ENCODE assay signal across 15 mouse cellular contexts in genomic region chr6:136492251-136492650, GRCm38 (mm10). TPM values are rescaled to one million over a fixed set of nuclear protein-coding genes. Genes with fewer than 3 reads are reported as not detected.
DNase-seq lines count a peak whose midpoint lies in the region; ATAC-seq and TF ChIP-seq lines count a peak whose summit lies in the region.
"Had no signal": no experiment of that assay in that cellular context is flagged by ENCODE, and none has a peak within 500 bp of the region (broad histone marks: within the 10 kb centered on the region; RNA-seq: fewer than 3 reads in every experiment).

No protein-coding gene starts in this region.

- no peaks in the 10 kb centered on the region for H3K27me3 ChIP-seq in heart, embryonic 15.5 days
- no peaks in the 10 kb centered on the region for H3K27me3 ChIP-seq in heart, adult 2 months (ENCODE audit: control insufficient read depth, insufficient read depth, low read length)
- H3K27me3 ChIP-seq: liver, embryonic 15.5 days; midbrain, embryonic 13.5 days; neural tube, embryonic 13.5 days had no signal

- TF ChIP-seq POLR2A in heart, adult 2 months (IDR thresholded peaks at IDR 0.05; ENCODE audit: insufficient read depth, low read depth, low read length), result no peak

- no peak overlapping the region for H3K4me2 ChIP-seq in heart, embryonic 15.5 days
- H3K4me2 ChIP-seq: liver, embryonic 15.5 days; midbrain, embryonic 13.5 days; neural tube, embryonic 13.5 days had no signal

- H3K36me3 ChIP-seq in heart, embryonic 15.5 days, result no peaks in the 10 kb centered on the region
- H3K36me3 ChIP-seq in heart, adult 2 months (ENCODE audit: control insufficient read depth, insufficient read depth, low read length), result no peaks in the 10 kb centered on the region
- no peaks in the 10 kb centered on the region for H3K36me3 ChIP-seq in macrophage (ENCODE audit: inconsistent target)
- H3K36me3 ChIP-seq: hindbrain, embryonic 10.5 days; liver, embryonic 15.5 days; midbrain, embryonic 13.5 days; neural tube, embryonic 13.5 days had no signal

- no peaks in the 10 kb centered on the region for H3K79me2 ChIP-seq in heart, adult 2 months (replicated peaks; ENCODE audit: control insufficient read depth, insufficient read depth, low read length)
- H3K79me2 ChIP-seq in macrophage (ENCODE audit: inconsistent target), result no peaks in the 10 kb centered on the region

- H3K9ac ChIP-seq in heart, embryonic 15.5 days, result no peak overlapping the region
- H3K9ac ChIP-seq in heart, adult 2 months (ENCODE audit: low read depth, low read length), result no peak overlapping the region
- H3K9ac ChIP-seq: liver, embryonic 15.5 days; midbrain, embryonic 13.5 days; neural tube, embryonic 13.5 days had no signal

- no peaks in the 10 kb centered on the region for H3K9me3 ChIP-seq in heart, embryonic 15.5 days (replicated peaks)
- H3K9me3 ChIP-seq: hindbrain, embryonic 10.5 days; liver, embryonic 15.5 days; midbrain, embryonic 13.5 days; neural tube, embryonic 13.5 days had no signal

- TF ChIP-seq EP300 in heart, adult 2 months (IDR thresholded peaks at IDR 0.05; ENCODE audit: insufficient read depth, low read depth, low read length), result no peak

- intact Hi-C loops in heart, adult 2 months (cut with DNase I), result no loop called here

- H3K4me3 ChIP-seq in heart, embryonic 15.5 days, result no peak overlapping the region
- H3K4me3 ChIP-seq in heart, adult 2 months, result no peak overlapping the region
- H3K4me3 ChIP-seq in macrophage (ENCODE audit: inconsistent target), result no peak overlapping the region
- H3K4me3 ChIP-seq: erythroblast, embryonic 14.5 days; hindbrain, embryonic 10.5 days; layer of hippocampus, adult 2 months; liver, embryonic 15.5 days; midbrain, embryonic 13.5 days; neural tube, embryonic 13.5 days had no signal

- no peak for TF ChIP-seq CTCF in heart, adult 2 months (IDR thresholded peaks at IDR 0.05)

- 0 out of 2 replicates have a peak overlapping the region, but pooled peaks have one; percentile 31 for H3K27ac ChIP-seq in heart, embryonic 15.5 days
- H3K27ac ChIP-seq in heart, adult 2 months, result no peak overlapping the region
- H3K27ac ChIP-seq in macrophage, result peak overlapping the region; percentile 34
- H3K27ac ChIP-seq: hindbrain, embryonic 10.5 days; layer of hippocampus, adult 2 months; liver, embryonic 15.5 days; midbrain, embryonic 13.5 days; neural tube, embryonic 13.5 days had no signal

- no peak for DNase-seq in heart, adult 2 months
- peak; percentile 52 for DNase-seq in CD4-positive helper T cell, adult 2 months (ENCODE audit: low read depth, low spot score)
- peak; percentile 82 for DNase-seq in MEL-GATA-1-ER (ENCODE audit: extremely low read depth, low read depth)
- no peak for DNase-seq in right cerebral cortex, adult 2 months (ENCODE audit: low spot score in 2 of 2)
- no peak for DNase-seq in cerebellum, postnatal 25 days
- DNase-seq: kidney, adult 18-20 months; thymus, postnatal 14 days had no signal

- ATAC-seq in heart, embryonic 15.5 days (replicated peaks; ENCODE audit: insufficient number of reproducible peaks, insufficient read depth, low FRiP score, low read depth), result no peak; the same call in 1 of the 2 replicates
- ATAC-seq: midbrain, embryonic 13.5 days had no signal

- 36% methylated on average over 4 of the region's 4 CpGs for WGBS in heart, embryonic 15.5 days
- 61% methylated on average over 4 of the region's 4 CpGs for WGBS in heart, adult 2 months
- 42% methylated on average over 4 of the region's 4 CpGs for WGBS in macrophage (ENCODE audit: missing documents)

- H3K4me1 ChIP-seq in heart, embryonic 15.5 days (replicated peaks), result peaks cover 8% of the 10 kb centered on the region; the same call in 1 of the 2 replicates
- peaks cover 6% of the 10 kb centered on the region for H3K4me1 ChIP-seq in heart, adult 2 months (ENCODE audit: control insufficient read depth, insufficient read depth, low read length)
- H3K4me1 ChIP-seq: hindbrain, embryonic 10.5 days; midbrain, embryonic 13.5 days; neural tube, embryonic 13.5 days had no signal

RNA-seq across cellular contexts. Expression of gene Atf7ip, which starts 13.7 kb away (rescaled TPM):
- polyA plus RNA-seq in heart, embryonic 15.5 days (2015; fragmentation: Nextera tagmentation; extraction: Ambion mirVana), result 30.3 and 32.6 TPM in 2 replicates
- total RNA-seq in heart, adult 2 months (2021), result 10 to 100 TPM; 73.1 to 88.0 TPM
- polyA plus RNA-seq in heart, adult 2 months (2012; rRNA removed), result 21.4 and 31.7 TPM in 2 replicates
- 100 to 1,000 TPM in 18 of 26 experiments, 10 to 100 TPM in 8; 42.6 to 322 (median 177) TPM for total RNA-seq in macrophage (2018; cell fraction: chromatin; rRNA removed)
- 10 to 100 TPM in 25 of 26 experiments, 1 to 10 TPM in 1; 4.6 to 80.8 (median 41.8) TPM for total RNA-seq in macrophage (2018; cell fraction: cytosol; rRNA removed)
- 100 to 1,000 TPM in 12 of 26 experiments, 10 to 100 TPM in 14; 27.4 to 183 (median 95.2) TPM for total RNA-seq in macrophage (2018; cell fraction: nucleus; rRNA removed)
- polyA plus RNA-seq in macrophage (2018), result 12.0 to 34.6 TPM (median 17.1 TPM) in 3 replicates

Comparison
In these comparisons a context has a peak if more than half of its experiments do, and no peak if none do; other contexts are left out.
1. DNase-seq: peak in CD4-positive helper T cell, adult 2 months (single experiment) and MEL-GATA-1-ER (single experiment); none in heart, adult 2 months (0 of 2), right cerebral cortex, adult 2 months (0 of 2) and cerebellum, postnatal 25 days (0 of 2).